Mouse (Mus musculus): ENCODE measurements at regions not wholly inside any gene's neighbourhood (a gene's known extent, or its start where the extent isn't known, plus 50 kb on each side); places are given as distances from the start of the nearest gene placed in this dataset.

DNA sequence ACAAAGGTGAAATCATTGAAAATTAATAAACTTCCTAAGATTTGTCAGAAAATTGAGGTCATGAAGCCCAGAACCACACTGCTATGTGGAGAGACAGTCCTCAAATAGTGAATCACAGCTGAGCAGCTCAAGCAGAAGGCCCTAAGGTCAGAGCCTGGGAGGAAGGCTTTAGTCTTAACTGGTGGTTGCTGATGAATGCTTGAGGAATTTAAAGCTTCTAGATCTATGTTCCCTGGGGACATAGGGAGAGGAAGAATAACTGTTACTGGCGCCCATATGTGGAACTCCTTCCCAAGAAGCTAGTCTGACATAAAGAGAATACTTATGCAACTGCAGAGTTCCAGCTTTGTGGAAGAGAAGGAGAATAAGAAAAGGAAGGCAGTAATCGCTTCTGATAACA, 919.5 kb downstream of the D3Ertd751e start:
- no peak overlapping the region for H3K27ac ChIP-seq (replicated peaks; ENCODE audit: low read depth, low read length)
- ATAC-seq (ENCODE audit: insufficient number of reproducible peaks, low FRiP score, low TSS enrichment, low read depth) (no peak), DNase-seq (ENCODE audit: low spot score) (no peak)
- H3K4me3 ChIP-seq (ENCODE audit: low read depth, low read length): no peak overlapping the region
- no peaks in the 10 kb centered on the region for H3K9me3 ChIP-seq (ENCODE audit: control insufficient read depth, low read length)
- H3K27me3 ChIP-seq (ENCODE audit: control insufficient read depth, insufficient read depth, low read length): no peaks in the 10 kb centered on the region
- no peak overlapping the region for H3K4me2 ChIP-seq (ENCODE audit: low read depth, severe bottlenecking)
- 71% methylated on average over 2 of the region's 2 CpGs for WGBS
- no peaks in the 10 kb centered on the region for H3K36me3 ChIP-seq (ENCODE audit: control insufficient read depth, insufficient read depth, low read length)
- no peaks in the 10 kb centered on the region for H3K4me1 ChIP-seq (ENCODE audit: control insufficient read depth, insufficient read depth, low read length)
- no peak overlapping the region for H3K9ac ChIP-seq (ENCODE audit: low read length)

DNA sequence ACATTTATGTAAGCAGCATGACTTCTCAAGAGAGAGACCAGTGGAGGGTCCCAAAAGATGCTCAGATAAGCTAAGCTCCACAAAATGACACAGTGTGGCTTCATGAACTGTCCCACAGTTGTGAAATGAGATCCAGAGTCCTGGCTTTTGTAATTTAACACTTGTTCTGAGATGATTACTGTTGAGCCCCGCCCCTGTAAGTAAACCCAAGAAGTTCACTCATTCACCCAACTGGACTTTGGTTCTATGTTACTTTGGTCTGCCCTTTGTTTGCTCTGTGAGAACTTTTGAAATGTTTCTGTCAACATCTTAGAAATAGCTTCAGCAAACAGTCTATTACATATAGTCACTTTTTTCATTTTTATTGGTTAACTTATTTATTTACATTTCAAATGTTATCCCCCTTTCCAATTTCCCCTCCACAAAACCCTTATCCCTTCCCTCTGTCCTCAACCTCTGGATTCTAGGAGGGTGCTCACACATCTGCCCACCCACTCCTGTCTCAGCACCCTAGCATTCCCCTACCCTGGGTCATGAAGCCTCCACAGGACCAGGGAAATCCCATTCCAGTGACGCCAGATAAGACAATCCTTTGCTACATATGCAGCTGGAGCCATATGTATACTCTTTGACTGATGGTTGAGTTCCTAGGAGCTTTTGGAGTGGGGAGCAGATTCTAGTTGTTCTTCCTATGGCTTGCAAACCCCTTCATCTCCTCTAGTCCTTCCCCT, 934.4 kb downstream of the D3Ertd751e start:
- DNase-seq (ENCODE audit: low spot score) (no peak), ATAC-seq (ENCODE audit: insufficient number of reproducible peaks, low FRiP score, low TSS enrichment, low read depth) (no peak)
- no peaks in the 10 kb centered on the region for H3K4me1 ChIP-seq (ENCODE audit: control insufficient read depth, insufficient read depth, low read length)
- 87% methylated on average over 2 of the region's 2 CpGs for WGBS
- no peaks in the 10 kb centered on the region for H3K9me3 ChIP-seq (ENCODE audit: control insufficient read depth, low read length)
- H3K4me2 ChIP-seq (ENCODE audit: low read depth, severe bottlenecking): no peak overlapping the region
- H3K4me3 ChIP-seq (ENCODE audit: low read depth, low read length): no peak overlapping the region
- H3K27me3 ChIP-seq (ENCODE audit: control insufficient read depth, insufficient read depth, low read length): no peaks in the 10 kb centered on the region
- no peak overlapping the region for H3K9ac ChIP-seq (ENCODE audit: low read length)
- H3K27ac ChIP-seq (replicated peaks; ENCODE audit: low read depth, low read length): no peak overlapping the region
- no peaks in the 10 kb centered on the region for H3K36me3 ChIP-seq (ENCODE audit: control insufficient read depth, insufficient read depth, low read length)

DNA sequence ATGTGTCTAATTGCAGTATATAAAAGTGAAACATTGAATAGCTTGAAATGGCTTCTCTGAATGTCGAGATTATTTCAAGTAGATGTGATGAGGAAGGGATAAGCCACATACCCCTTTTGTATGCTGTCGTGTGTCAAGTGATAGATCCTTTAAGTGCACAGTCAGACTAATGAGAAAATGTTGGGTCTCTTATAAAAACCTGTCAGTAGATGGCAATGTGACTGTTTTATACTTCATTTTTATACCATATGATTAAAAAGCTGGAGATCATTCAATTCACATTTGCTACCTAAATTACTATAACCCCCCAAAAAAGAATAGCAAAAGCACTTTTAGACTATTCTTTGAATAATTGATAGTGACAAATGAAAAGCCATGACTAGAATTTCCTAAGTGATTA, 952.3 kb downstream of the D3Ertd751e start:
- H3K9ac ChIP-seq (ENCODE audit: low read length): no peak overlapping the region
- H3K36me3 ChIP-seq (ENCODE audit: control insufficient read depth, insufficient read depth, low read length): no peaks in the 10 kb centered on the region
- no peak overlapping the region for H3K4me2 ChIP-seq (ENCODE audit: low read depth, severe bottlenecking)
- H3K4me1 ChIP-seq (ENCODE audit: control insufficient read depth, insufficient read depth, low read length): no peaks in the 10 kb centered on the region
- H3K27me3 ChIP-seq (ENCODE audit: control insufficient read depth, insufficient read depth, low read length): no peaks in the 10 kb centered on the region
- ATAC-seq (ENCODE audit: insufficient number of reproducible peaks, low FRiP score, low TSS enrichment, low read depth) (no peak), DNase-seq (ENCODE audit: low spot score) (no peak)
- 78% methylated on average over 2 of the region's 2 CpGs for WGBS
- H3K4me3 ChIP-seq (ENCODE audit: low read depth, low read length): no peak overlapping the region
- H3K9me3 ChIP-seq (ENCODE audit: control insufficient read depth, low read length): no peaks in the 10 kb centered on the region
- no peak overlapping the region for H3K27ac ChIP-seq (replicated peaks; ENCODE audit: low read depth, low read length)

DNA sequence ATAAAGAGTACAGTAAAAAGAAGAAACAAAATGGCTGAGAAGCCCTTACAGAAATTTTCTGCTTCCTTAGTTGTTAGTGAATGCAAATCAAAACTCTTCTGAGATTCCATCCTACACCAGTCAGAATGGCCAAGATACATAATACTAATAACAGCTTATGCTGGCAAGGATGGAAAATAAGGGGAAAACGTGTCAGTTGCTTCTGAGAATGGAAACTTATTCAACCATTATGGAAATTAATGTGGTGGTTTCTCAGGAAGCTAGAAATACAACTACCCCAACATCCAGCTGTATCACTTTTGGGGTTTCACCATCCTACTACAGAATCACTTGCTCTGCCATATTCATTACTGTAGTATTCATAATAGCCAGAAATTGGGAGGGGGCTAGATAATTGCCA, 996.5 kb downstream of the D3Ertd751e start:
- Histone ChIP-seq H3K27ac (replicated peaks; ENCODE audit: low read depth, low read length) (no peak overlapping the region), H3K9ac (ENCODE audit: low read length) (no peak overlapping the region), H3K4me1 (ENCODE audit: control insufficient read depth, insufficient read depth, low read length) (no peaks in the 10 kb centered on the region), H3K9me3 (ENCODE audit: control insufficient read depth, low read length) (no peaks in the 10 kb centered on the region), H3K4me3 (ENCODE audit: low read depth, low read length) (no peak overlapping the region), H3K4me2 (ENCODE audit: low read depth, severe bottlenecking) (no peak overlapping the region), H3K36me3 (ENCODE audit: control insufficient read depth, insufficient read depth, low read length) (no peaks in the 10 kb centered on the region), H3K27me3 (ENCODE audit: control insufficient read depth, insufficient read depth, low read length) (no peaks in the 10 kb centered on the region)
- ATAC-seq (ENCODE audit: insufficient number of reproducible peaks, low FRiP score, low TSS enrichment, low read depth) (no peak), DNase-seq (ENCODE audit: low spot score) (no peak)
- WGBS: 21% methylated on average over 1 of the region's 1 CpGs

DNA sequence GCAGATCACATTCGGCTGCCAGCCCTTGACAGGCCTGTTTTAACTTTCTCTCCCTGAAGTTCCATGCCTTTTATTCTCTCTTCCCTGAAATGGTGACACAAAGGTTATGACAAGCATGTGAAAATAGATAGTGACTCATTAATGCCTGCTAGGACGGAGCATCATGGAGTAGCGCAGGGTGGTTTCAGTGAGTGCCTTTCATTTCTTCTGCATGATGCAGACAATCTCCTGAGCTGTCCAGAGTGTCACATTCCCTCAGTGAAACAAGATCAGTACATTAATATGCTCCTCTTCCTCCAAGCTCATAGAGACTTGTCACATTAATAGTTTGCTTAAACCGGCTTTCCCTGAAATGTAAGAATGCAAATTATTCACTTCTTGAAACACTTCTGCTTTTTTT, 1010.7 kb downstream of the D3Ertd751e start:
- H3K27me3 ChIP-seq (ENCODE audit: control insufficient read depth, insufficient read depth, low read length): no peaks in the 10 kb centered on the region
- no peaks in the 10 kb centered on the region for H3K36me3 ChIP-seq (ENCODE audit: control insufficient read depth, insufficient read depth, low read length)
- no peak overlapping the region for H3K4me2 ChIP-seq (ENCODE audit: low read depth, severe bottlenecking)
- H3K9me3 ChIP-seq (ENCODE audit: control insufficient read depth, low read length): no peaks in the 10 kb centered on the region
- no peaks in the 10 kb centered on the region for H3K4me1 ChIP-seq (ENCODE audit: control insufficient read depth, insufficient read depth, low read length)
- H3K9ac ChIP-seq (ENCODE audit: low read length): no peak overlapping the region
- 88% methylated on average over 4 of the region's 4 CpGs for WGBS
- ATAC-seq (ENCODE audit: insufficient number of reproducible peaks, low FRiP score, low TSS enrichment, low read depth): no peak
- H3K27ac ChIP-seq (replicated peaks; ENCODE audit: low read depth, low read length): no peak overlapping the region
- DNase-seq (ENCODE audit: low spot score): no peak
- no peak overlapping the region for H3K4me3 ChIP-seq (ENCODE audit: low read depth, low read length)

DNA sequence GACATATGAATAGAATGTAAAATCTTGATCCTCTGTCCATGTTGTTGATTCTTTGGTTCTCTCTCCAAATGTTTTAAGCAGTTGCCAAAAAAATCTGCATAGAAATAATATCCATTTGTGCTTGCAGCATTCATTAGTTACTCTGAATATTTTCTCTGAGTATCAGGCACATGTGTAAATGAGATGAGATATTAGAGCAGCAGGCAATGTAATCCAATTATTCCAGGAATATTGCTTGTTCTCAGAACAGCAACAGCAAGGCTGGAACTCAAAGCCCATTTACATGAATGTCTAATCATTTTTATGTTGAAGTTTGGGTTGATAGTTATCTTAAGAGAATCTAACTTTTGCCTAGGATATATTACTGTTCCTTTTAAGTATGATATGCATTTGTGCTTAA, 1014.9 kb downstream of the D3Ertd751e start:
- Histone ChIP-seq H3K36me3 (ENCODE audit: control insufficient read depth, insufficient read depth, low read length) (no peaks in the 10 kb centered on the region), H3K4me1 (ENCODE audit: control insufficient read depth, insufficient read depth, low read length) (no peaks in the 10 kb centered on the region), H3K9me3 (ENCODE audit: control insufficient read depth, low read length) (no peaks in the 10 kb centered on the region), H3K4me2 (ENCODE audit: low read depth, severe bottlenecking) (no peak overlapping the region), H3K27ac (replicated peaks; ENCODE audit: low read depth, low read length) (no peak overlapping the region), H3K4me3 (ENCODE audit: low read depth, low read length) (no peak overlapping the region), H3K27me3 (ENCODE audit: control insufficient read depth, insufficient read depth, low read length) (no peaks in the 10 kb centered on the region), H3K9ac (ENCODE audit: low read length) (no peak overlapping the region)
- no peak for DNase-seq (ENCODE audit: low spot score)
- ATAC-seq (ENCODE audit: insufficient number of reproducible peaks, low FRiP score, low TSS enrichment, low read depth): no peak

DNA sequence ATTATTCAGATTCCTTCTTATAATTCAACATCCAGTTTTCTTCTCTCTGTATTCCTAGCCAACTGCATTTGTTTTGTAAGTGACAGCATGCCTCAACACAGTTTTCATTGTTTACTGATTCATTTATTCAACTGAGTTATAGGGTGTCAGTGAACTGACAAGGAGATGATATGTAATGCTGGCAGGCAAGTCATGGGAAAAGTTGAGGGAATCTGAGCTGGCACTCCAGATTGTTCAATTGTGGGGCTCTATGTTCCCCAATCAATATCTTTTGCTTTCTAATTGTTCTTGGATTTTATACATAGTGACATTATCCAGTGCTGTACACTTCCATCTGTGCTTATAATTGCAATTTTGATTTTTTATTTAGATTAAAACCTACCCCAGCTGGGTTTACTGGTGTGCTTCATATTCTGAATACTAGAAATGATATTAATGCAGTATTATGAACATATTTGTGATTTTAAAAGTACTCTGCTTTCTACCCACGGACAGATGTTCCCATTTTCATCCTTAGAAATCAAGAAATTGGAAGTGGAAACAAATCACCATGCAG, 1015.5 kb downstream of the D3Ertd751e start:
- Histone ChIP-seq H3K4me1 (ENCODE audit: control insufficient read depth, insufficient read depth, low read length) (no peaks in the 10 kb centered on the region), H3K36me3 (ENCODE audit: control insufficient read depth, insufficient read depth, low read length) (no peaks in the 10 kb centered on the region), H3K9ac (ENCODE audit: low read length) (no peak overlapping the region), H3K27ac (replicated peaks; ENCODE audit: low read depth, low read length) (no peak overlapping the region), H3K27me3 (ENCODE audit: control insufficient read depth, insufficient read depth, low read length) (no peaks in the 10 kb centered on the region), H3K4me3 (ENCODE audit: low read depth, low read length) (no peak overlapping the region), H3K4me2 (ENCODE audit: low read depth, severe bottlenecking) (no peak overlapping the region), H3K9me3 (ENCODE audit: control insufficient read depth, low read length) (no peaks in the 10 kb centered on the region)
- DNase-seq (ENCODE audit: low spot score) (no peak), ATAC-seq (ENCODE audit: insufficient number of reproducible peaks, low FRiP score, low TSS enrichment, low read depth) (no peak)
- 40% methylated on average over 1 of the region's 1 CpGs for WGBS

DNA sequence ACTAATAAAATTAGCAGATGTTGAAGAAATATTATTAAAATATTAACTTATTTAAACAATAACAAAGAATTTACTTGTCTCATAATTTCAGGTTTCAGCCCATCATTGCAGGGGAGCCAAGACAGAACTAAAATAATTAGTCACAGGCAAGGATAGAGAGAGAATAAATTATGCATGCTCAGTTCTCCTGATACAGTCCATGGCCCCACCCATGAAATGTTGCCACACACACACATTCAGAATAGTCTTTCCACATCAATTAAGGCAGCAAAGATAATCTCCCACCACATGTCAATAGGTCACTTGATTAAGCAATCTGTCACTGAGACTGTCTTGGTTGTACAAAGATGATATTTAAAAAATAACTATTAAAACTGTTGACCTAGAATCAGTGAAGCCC, 1019.8 kb downstream of the D3Ertd751e start:
- no peak for ATAC-seq (ENCODE audit: insufficient number of reproducible peaks, low FRiP score, low TSS enrichment, low read depth)
- H3K36me3 ChIP-seq (ENCODE audit: control insufficient read depth, insufficient read depth, low read length): no peaks in the 10 kb centered on the region
- H3K4me2 ChIP-seq (ENCODE audit: low read depth, severe bottlenecking): no peak overlapping the region
- no peaks in the 10 kb centered on the region for H3K4me1 ChIP-seq (ENCODE audit: control insufficient read depth, insufficient read depth, low read length)
- no peaks in the 10 kb centered on the region for H3K27me3 ChIP-seq (ENCODE audit: control insufficient read depth, insufficient read depth, low read length)
- no peak overlapping the region for H3K4me3 ChIP-seq (ENCODE audit: low read depth, low read length)
- no peak for DNase-seq (ENCODE audit: low spot score)
- H3K27ac ChIP-seq (replicated peaks; ENCODE audit: low read depth, low read length): no peak overlapping the region
- H3K9ac ChIP-seq (ENCODE audit: low read length): no peak overlapping the region
- H3K9me3 ChIP-seq (ENCODE audit: control insufficient read depth, low read length): no peaks in the 10 kb centered on the region

DNA sequence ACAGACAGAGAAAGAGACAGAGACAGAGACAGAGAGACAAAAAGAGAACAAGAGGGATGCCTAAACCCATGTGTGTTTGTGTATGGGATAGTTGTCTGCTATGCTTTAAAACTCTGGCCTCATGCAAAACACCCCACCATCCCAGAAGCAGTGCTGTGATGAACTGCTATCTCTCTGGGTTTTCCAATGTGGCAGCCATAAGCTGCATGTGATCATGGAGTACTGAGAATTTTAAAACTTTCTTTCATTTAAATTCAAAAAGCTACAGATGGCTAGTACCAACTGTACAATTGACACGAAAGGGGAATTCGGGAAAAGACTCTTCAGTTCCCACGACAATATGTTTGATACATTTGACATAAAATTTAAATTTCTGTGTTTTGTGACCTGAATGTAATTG, 1041.1 kb downstream of the D3Ertd751e start:
- no peaks in the 10 kb centered on the region for H3K9me3 ChIP-seq (ENCODE audit: control insufficient read depth, low read length)
- DNase-seq (ENCODE audit: low spot score): no peak
- whole genome bisulfite sequencing: 89% methylated on average over 3 of the region's 3 CpGs
- H3K36me3 ChIP-seq (ENCODE audit: control insufficient read depth, insufficient read depth, low read length): no peaks in the 10 kb centered on the region
- no peak for ATAC-seq (ENCODE audit: insufficient number of reproducible peaks, low FRiP score, low TSS enrichment, low read depth)
- no peak overlapping the region for H3K9ac ChIP-seq (ENCODE audit: low read length)
- no peak overlapping the region for H3K4me3 ChIP-seq (ENCODE audit: low read depth, low read length)
- H3K4me2 ChIP-seq (ENCODE audit: low read depth, severe bottlenecking): no peak overlapping the region
- no peaks in the 10 kb centered on the region for H3K27me3 ChIP-seq (ENCODE audit: control insufficient read depth, insufficient read depth, low read length)
- H3K27ac ChIP-seq (replicated peaks; ENCODE audit: low read depth, low read length): no peak overlapping the region
- no peaks in the 10 kb centered on the region for H3K4me1 ChIP-seq (ENCODE audit: control insufficient read depth, insufficient read depth, low read length)
